Mouse (Mus musculus) neural tube, embryonic 15.5 days (tissue): Measurements from ENCODE around the gene Sstr3. TPM values are rescaled to one million over a fixed set of nuclear protein-coding genes. Genes with fewer than 3 reads are reported as not detected.

ENCODE experiments used
- ATAC-seq: fragments of 200-750 bp; cut with Nextera tagmentation; 2 replicates; pipeline ENCODE4 v1.8.0; 2017; ENCODE audit warnings: mild to moderate bottlenecking, moderate TSS enrichment, moderate library complexity; ENCODE audit not compliant: low FRiP score
- H3K27ac ChIP-seq: fragments of 300-500 bp; sonication (generic); replicated peaks from 2 replicates; pipeline ENCODE4 v1.5.1; 2015; ENCODE audit warnings: mild to moderate bottlenecking, inconsistent platforms
- H3K27me3 ChIP-seq: fragments of 300-500 bp; sonication (generic); replicated peaks from 2 replicates; pipeline ENCODE4 v1.6.1; 2015; ENCODE audit warnings: inconsistent platforms
- H3K36me3 ChIP-seq: fragments of 300-500 bp; sonication (generic); 2 replicates; pipeline ENCODE4 v1.6.1; 2015; ENCODE audit warnings: inconsistent platforms
- H3K4me1 ChIP-seq: fragments of 300-500 bp; sonication (generic); 2 replicates; pipeline ENCODE4 v1.6.1; 2015; ENCODE audit warnings: inconsistent platforms
- H3K4me2 ChIP-seq: fragments of 300-500 bp; sonication (generic); 2 replicates; pipeline ENCODE4 v1.6.1; 2015; ENCODE audit warnings: inconsistent platforms, mild to moderate bottlenecking, moderate library complexity
- H3K4me3 ChIP-seq: fragments of 300-500 bp; sonication (generic); replicated peaks from 2 replicates; pipeline ENCODE4 v1.5.1; 2015; ENCODE audit warnings: mild to moderate bottlenecking, inconsistent platforms
- H3K9ac ChIP-seq: fragments of 300-500 bp; sonication (generic); replicated peaks from 2 replicates; pipeline ENCODE4 v1.6.1; 2015; ENCODE audit warnings: mild to moderate bottlenecking, inconsistent platforms
- H3K9me3 ChIP-seq: fragments of 300-500 bp; sonication (generic); replicated peaks from 2 replicates; pipeline ENCODE4 v1.6.1; 2016; ENCODE audit warnings: inconsistent platforms
- whole genome bisulfite sequencing: fragments of 180-500 bp; shearing (Covaris S2); methylation state at CpG from one replicate; pipeline ENCODE4 v1.1.7; 2015; ENCODE audit warnings: mixed read lengths; 5-methylcytosine and 5-hydroxymethylcytosine counted together
- polyA plus RNA-seq: library from polyadenylated mRNA; unstranded; fragments of >200 nt; fragmentation: Nextera tagmentation; extraction: Ambion mirVana; gene quantifications from 2 replicates; pipeline ENCODE4 v1.2.1, GENCODE M21; 2015

Sstr3 gene
- polyA plus RNA-seq, 1 experiment from 2014 or later = 0.50 TPM

GRCm38 (mm10) chr15:78557693-78558535 lies 13.4 kb upstream of the Sstr3 start:
- no peak for ATAC-seq
- H3K27me3 ChIP-seq = no peaks in the 10 kb centered on the region
- no peaks in the 10 kb centered on the region for H3K4me1 ChIP-seq
- H3K27ac ChIP-seq = no peak overlapping the region
- H3K4me2 ChIP-seq = no peak overlapping the region
- no peaks in the 10 kb centered on the region for H3K9me3 ChIP-seq
- WGBS = 72% methylated on average over 10 of the region's 10 CpGs
- no peak overlapping the region for H3K4me3 ChIP-seq
- no peaks in the 10 kb centered on the region for H3K36me3 ChIP-seq
- H3K9ac ChIP-seq = no peak overlapping the region

GRCm38 (mm10) chr15:78554545-78555313 lies 10.2 kb upstream of the Sstr3 start:
- H3K36me3 ChIP-seq = no peaks in the 10 kb centered on the region
- H3K9me3 ChIP-seq = no peaks in the 10 kb centered on the region
- H3K4me2 ChIP-seq = peak overlapping the region; percentile 30; the same call in 1 of the 2 replicates
- H3K4me1 ChIP-seq = no peaks in the 10 kb centered on the region
- H3K27me3 ChIP-seq = no peaks in the 10 kb centered on the region
- no peak overlapping the region for H3K9ac ChIP-seq
- 62% methylated on average over 25 of the region's 25 CpGs for WGBS
- no peak overlapping the region for H3K27ac ChIP-seq
- no peak for ATAC-seq
- 0 out of 2 replicates have a peak overlapping the region, but pooled peaks have one; percentile 0 for H3K4me3 ChIP-seq

- Histone ChIP-seq H3K9ac (no peak overlapping the region), H3K27me3 (no peaks in the 10 kb centered on the region), H3K9me3 (no peaks in the 10 kb centered on the region), H3K36me3 (no peaks in the 10 kb centered on the region), H3K4me1 (peaks cover 14% of the 10 kb centered on the region), H3K4me2 (no peak overlapping the region), H3K27ac (no peak overlapping the region), H3K4me3 (no peak overlapping the region)
- no peak for ATAC-seq
- WGBS = 88% methylated on average over 4 of the region's 4 CpGs
These were observed 4.8 kb upstream of the Sstr3 start for GRCm38 (mm10) chr15:78549189-78549734.

- ATAC-seq = no peak
- 70% methylated on average over 8 of the region's 8 CpGs for WGBS
- no peak overlapping the region for H3K4me2 ChIP-seq
- no peak overlapping the region for H3K9ac ChIP-seq
- no peak overlapping the region for H3K4me3 ChIP-seq
- no peaks in the 10 kb centered on the region for H3K9me3 ChIP-seq
- no peaks in the 10 kb centered on the region for H3K36me3 ChIP-seq
- no peaks in the 10 kb centered on the region for H3K27me3 ChIP-seq
- peaks cover 15% of the 10 kb centered on the region for H3K4me1 ChIP-seq
- no peak overlapping the region for H3K27ac ChIP-seq
These were observed 4.2 kb upstream of the Sstr3 start for GRCm38 (mm10) chr15:78548711-78549110.

GRCm38 (mm10) chr15:78548336-78548665 lies 3.8 kb upstream of the Sstr3 start:
- Histone ChIP-seq H3K4me2 (no peak overlapping the region), H3K4me3 (no peak overlapping the region), H3K27me3 (no peaks in the 10 kb centered on the region), H3K9ac (no peak overlapping the region), H3K36me3 (no peaks in the 10 kb centered on the region), H3K9me3 (no peaks in the 10 kb centered on the region), H3K27ac (no peak overlapping the region), H3K4me1 (peaks cover 15% of the 10 kb centered on the region)
- 13% methylated on average over 3 of the region's 3 CpGs for WGBS
- no peak for ATAC-seq

- no peak overlapping the region for H3K4me3 ChIP-seq
- no peak overlapping the region for H3K27ac ChIP-seq
- WGBS = 57% methylated on average over 5 of the region's 5 CpGs
- no peaks in the 10 kb centered on the region for H3K36me3 ChIP-seq
- no peaks in the 10 kb centered on the region for H3K27me3 ChIP-seq
- no peaks in the 10 kb centered on the region for H3K9me3 ChIP-seq
- H3K4me2 ChIP-seq = no peak overlapping the region
- ATAC-seq = no peak
- H3K4me1 ChIP-seq = peaks cover 15% of the 10 kb centered on the region
- H3K9ac ChIP-seq = no peak overlapping the region
These were observed 3.2 kb upstream of the Sstr3 start for GRCm38 (mm10) chr15:78547415-78548335.

GRCm38 (mm10) chr15:78546060-78546459 lies 1.6 kb upstream of the Sstr3 start:
- ATAC-seq = no peak
- Histone ChIP-seq H3K4me2 (no peak overlapping the region), H3K27me3 (no peaks in the 10 kb centered on the region), H3K36me3 (no peaks in the 10 kb centered on the region), H3K4me3 (no peak overlapping the region), H3K4me1 (peaks cover 28% of the 10 kb centered on the region), H3K9me3 (no peaks in the 10 kb centered on the region), H3K27ac (no peak overlapping the region), H3K9ac (no peak overlapping the region)
- 86% methylated on average over 4 of the region's 4 CpGs for WGBS

- peaks cover 28% of the 10 kb centered on the region for H3K4me1 ChIP-seq
- no peaks in the 10 kb centered on the region for H3K36me3 ChIP-seq
- ATAC-seq = no peak
- H3K9ac ChIP-seq = no peak overlapping the region
- H3K27ac ChIP-seq = no peak overlapping the region
- H3K4me2 ChIP-seq = peak overlapping the region; percentile 40; the same call in 1 of the 2 replicates
- no peaks in the 10 kb centered on the region for H3K9me3 ChIP-seq
- H3K27me3 ChIP-seq = peaks cover 3% of the 10 kb centered on the region; the same call in 1 of the 2 replicates
- WGBS = 77% methylated on average over 15 of the region's 15 CpGs
- no peak overlapping the region for H3K4me3 ChIP-seq
These were observed 444 bp downstream of the Sstr3 start for GRCm38 (mm10) chr15:78544041-78544440.

- 60% methylated on average over 7 of the region's 7 CpGs for WGBS
- H3K9ac ChIP-seq = no peak overlapping the region
These were observed 1.6 kb downstream of the Sstr3 start for GRCm38 (mm10) chr15:78542767-78543303.

GRCm38 (mm10) chr15:78542098-78542766 lies 2.3 kb downstream of the Sstr3 start:
- H3K4me1 ChIP-seq = peaks cover 28% of the 10 kb centered on the region
- WGBS = 79% methylated on average over 3 of the region's 3 CpGs

More at GRCm38 (mm10) chr15:78542767-78543303, 1.6 kb downstream of the Sstr3 start:
- no peak overlapping the region for H3K4me2 ChIP-seq
- peaks cover 3% of the 10 kb centered on the region; the same call in 1 of the 2 replicates for H3K27me3 ChIP-seq
- H3K27ac ChIP-seq = no peak overlapping the region
- H3K4me3 ChIP-seq = no peak overlapping the region
- H3K4me1 ChIP-seq = peaks cover 28% of the 10 kb centered on the region
- no peak for ATAC-seq
- no peaks in the 10 kb centered on the region for H3K9me3 ChIP-seq
- H3K36me3 ChIP-seq = no peaks in the 10 kb centered on the region

More at GRCm38 (mm10) chr15:78542098-78542766, 2.3 kb downstream of the Sstr3 start:
- no peak overlapping the region for H3K9ac ChIP-seq
- no peaks in the 10 kb centered on the region for H3K9me3 ChIP-seq
- no peak overlapping the region for H3K27ac ChIP-seq
- peaks cover 3% of the 10 kb centered on the region; the same call in 1 of the 2 replicates for H3K27me3 ChIP-seq
- H3K36me3 ChIP-seq = no peaks in the 10 kb centered on the region
- no peak overlapping the region for H3K4me2 ChIP-seq
- H3K4me3 ChIP-seq = no peak overlapping the region
- no peak for ATAC-seq
